Mouse (Mus musculus): Measurements from ENCODE around the gene Ccdc102a. TPM values are rescaled to one million over a fixed set of nuclear protein-coding genes. Genes with fewer than 3 reads are reported as not detected.
A peak's percentile ranks its signal among the peaks of the same experiment; 100 is the strongest.

The Ccdc102a gene
- polyA plus RNA-seq (2014; fragmentation: Nextera tagmentation; extraction: Ambion mirVana) = 38.0 and 39.2 TPM in 2 replicates

GRCm38 (mm10) chr8:94917851-94918495 is at the start of gene Ccdc102a:
Gene Ccdc102a (minus strand): TSS chr8:94918098.
- Histone ChIP-seq H3K4me1 (ENCODE audit: control insufficient read depth, insufficient read depth, low read length) (peaks cover 34% of the 10 kb centered on the region), H3K9ac (ENCODE audit: low read length) (peak within 1 kb of the TSS; percentile 94), H3K9me3 (ENCODE audit: control insufficient read depth, low read length) (no peaks in the 10 kb centered on the region), H3K4me2 (ENCODE audit: low read depth, severe bottlenecking) (peak within 1 kb of the TSS; percentile 47), H3K4me3 (ENCODE audit: low read depth, low read length) (peak within 1 kb of the TSS; percentile 84), H3K36me3 (ENCODE audit: control insufficient read depth, insufficient read depth, low read length) (no peaks in the 10 kb centered on the region; the same call in 1 of the 2 replicates), H3K27me3 (ENCODE audit: control insufficient read depth, insufficient read depth, low read length) (no peaks in the 10 kb centered on the region), H3K27ac (replicated peaks; ENCODE audit: low read depth, low read length) (peak within 1 kb of the TSS; percentile 81)
- ATAC-seq (ENCODE audit: insufficient number of reproducible peaks, low FRiP score, low TSS enrichment, low read depth) (peak; percentile 58), DNase-seq (ENCODE audit: low spot score) (peak; percentile 74)
- WGBS = 3% methylated on average over 43 of the region's 51 CpGs

- Histone ChIP-seq H3K27ac (replicated peaks; ENCODE audit: low read depth, low read length) (no peak overlapping the region), H3K9ac (ENCODE audit: low read length) (no peak overlapping the region), H3K4me2 (ENCODE audit: low read depth, severe bottlenecking) (no peak overlapping the region), H3K36me3 (ENCODE audit: control insufficient read depth, insufficient read depth, low read length) (no peaks in the 10 kb centered on the region), H3K9me3 (ENCODE audit: control insufficient read depth, low read length) (no peaks in the 10 kb centered on the region), H3K27me3 (ENCODE audit: control insufficient read depth, insufficient read depth, low read length) (no peaks in the 10 kb centered on the region), H3K4me3 (ENCODE audit: low read depth, low read length) (no peak overlapping the region), H3K4me1 (ENCODE audit: control insufficient read depth, insufficient read depth, low read length) (no peaks in the 10 kb centered on the region)
- WGBS = 88% methylated on average over 3 of the region's 3 CpGs
- no peak for DNase-seq (ENCODE audit: low spot score)
- ATAC-seq (ENCODE audit: insufficient number of reproducible peaks, low FRiP score, low TSS enrichment, low read depth) = no peak
These were observed 49.7 kb upstream of the Ccdc102a start for GRCm38 (mm10) chr8:94967554-94967953.

GRCm38 (mm10) chr8:94967071-94967470 is 49.2 kb upstream of the Ccdc102a start:
- 82% methylated on average over 4 of the region's 4 CpGs for WGBS
- ATAC-seq (ENCODE audit: insufficient number of reproducible peaks, low FRiP score, low TSS enrichment, low read depth) (no peak), DNase-seq (ENCODE audit: low spot score) (no peak)
- Histone ChIP-seq H3K27me3 (ENCODE audit: control insufficient read depth, insufficient read depth, low read length) (no peaks in the 10 kb centered on the region), H3K9me3 (ENCODE audit: control insufficient read depth, low read length) (no peaks in the 10 kb centered on the region), H3K4me3 (ENCODE audit: low read depth, low read length) (no peak overlapping the region), H3K9ac (ENCODE audit: low read length) (no peak overlapping the region), H3K4me1 (ENCODE audit: control insufficient read depth, insufficient read depth, low read length) (no peaks in the 10 kb centered on the region), H3K4me2 (ENCODE audit: low read depth, severe bottlenecking) (no peak overlapping the region), H3K36me3 (ENCODE audit: control insufficient read depth, insufficient read depth, low read length) (no peaks in the 10 kb centered on the region), H3K27ac (replicated peaks; ENCODE audit: low read depth, low read length) (no peak overlapping the region)

GRCm38 (mm10) chr8:94966578-94966977 is 48.7 kb upstream of the Ccdc102a start:
- no peak overlapping the region for H3K27ac ChIP-seq (replicated peaks; ENCODE audit: low read depth, low read length)
- no peaks in the 10 kb centered on the region for H3K27me3 ChIP-seq (ENCODE audit: control insufficient read depth, insufficient read depth, low read length)
- DNase-seq (ENCODE audit: low spot score) = peak; percentile 67
- no peak for ATAC-seq (ENCODE audit: insufficient number of reproducible peaks, low FRiP score, low TSS enrichment, low read depth)
- H3K36me3 ChIP-seq (ENCODE audit: control insufficient read depth, insufficient read depth, low read length) = no peaks in the 10 kb centered on the region
- H3K9me3 ChIP-seq (ENCODE audit: control insufficient read depth, low read length) = no peaks in the 10 kb centered on the region
- no peak overlapping the region for H3K4me2 ChIP-seq (ENCODE audit: low read depth, severe bottlenecking)
- H3K9ac ChIP-seq (ENCODE audit: low read length) = no peak overlapping the region
- H3K4me3 ChIP-seq (ENCODE audit: low read depth, low read length) = no peak overlapping the region
- 22% methylated on average over 7 of the region's 7 CpGs for WGBS
- H3K4me1 ChIP-seq (ENCODE audit: control insufficient read depth, insufficient read depth, low read length) = no peaks in the 10 kb centered on the region

GRCm38 (mm10) chr8:94964828-94965227 is 46.9 kb upstream of the Ccdc102a start:
- Histone ChIP-seq H3K4me2 (ENCODE audit: low read depth, severe bottlenecking) (no peak overlapping the region), H3K9me3 (ENCODE audit: control insufficient read depth, low read length) (no peaks in the 10 kb centered on the region), H3K4me3 (ENCODE audit: low read depth, low read length) (no peak overlapping the region), H3K36me3 (ENCODE audit: control insufficient read depth, insufficient read depth, low read length) (no peaks in the 10 kb centered on the region), H3K9ac (ENCODE audit: low read length) (no peak overlapping the region), H3K27ac (replicated peaks; ENCODE audit: low read depth, low read length) (no peak overlapping the region), H3K4me1 (ENCODE audit: control insufficient read depth, insufficient read depth, low read length) (no peaks in the 10 kb centered on the region), H3K27me3 (ENCODE audit: control insufficient read depth, insufficient read depth, low read length) (no peaks in the 10 kb centered on the region)
- no peak for ATAC-seq (ENCODE audit: insufficient number of reproducible peaks, low FRiP score, low TSS enrichment, low read depth)
- 65% methylated on average over 10 of the region's 10 CpGs for WGBS
- no peak for DNase-seq (ENCODE audit: low spot score)

GRCm38 (mm10) chr8:94962201-94962600 is 44.3 kb upstream of the Ccdc102a start:
- Histone ChIP-seq H3K4me1 (ENCODE audit: control insufficient read depth, insufficient read depth, low read length) (no peaks in the 10 kb centered on the region), H3K4me3 (ENCODE audit: low read depth, low read length) (no peak overlapping the region), H3K9me3 (ENCODE audit: control insufficient read depth, low read length) (no peaks in the 10 kb centered on the region), H3K4me2 (ENCODE audit: low read depth, severe bottlenecking) (no peak overlapping the region), H3K27me3 (ENCODE audit: control insufficient read depth, insufficient read depth, low read length) (no peaks in the 10 kb centered on the region), H3K36me3 (ENCODE audit: control insufficient read depth, insufficient read depth, low read length) (no peaks in the 10 kb centered on the region), H3K9ac (ENCODE audit: low read length) (no peak overlapping the region), H3K27ac (replicated peaks; ENCODE audit: low read depth, low read length) (no peak overlapping the region)
- DNase-seq (ENCODE audit: low spot score) = no peak
- ATAC-seq (ENCODE audit: insufficient number of reproducible peaks, low FRiP score, low TSS enrichment, low read depth) = no peak
- WGBS = 88% methylated on average over 1 of the region's 1 CpGs

GRCm38 (mm10) chr8:94956078-94956574 is 38.2 kb upstream of the Ccdc102a start:
- ATAC-seq (ENCODE audit: insufficient number of reproducible peaks, low FRiP score, low TSS enrichment, low read depth) (no peak), DNase-seq (ENCODE audit: low spot score) (no peak)
- Histone ChIP-seq H3K4me2 (ENCODE audit: low read depth, severe bottlenecking) (no peak overlapping the region), H3K27ac (replicated peaks; ENCODE audit: low read depth, low read length) (no peak overlapping the region), H3K9ac (ENCODE audit: low read length) (no peak overlapping the region), H3K9me3 (ENCODE audit: control insufficient read depth, low read length) (no peaks in the 10 kb centered on the region), H3K36me3 (ENCODE audit: control insufficient read depth, insufficient read depth, low read length) (no peaks in the 10 kb centered on the region), H3K4me1 (ENCODE audit: control insufficient read depth, insufficient read depth, low read length) (no peaks in the 10 kb centered on the region), H3K27me3 (ENCODE audit: control insufficient read depth, insufficient read depth, low read length) (no peaks in the 10 kb centered on the region), H3K4me3 (ENCODE audit: low read depth, low read length) (no peak overlapping the region)
- 76% methylated on average over 1 of the region's 1 CpGs for WGBS

- no peak overlapping the region for H3K4me3 ChIP-seq (ENCODE audit: low read depth, low read length)
These were observed 37.2 kb upstream of the Ccdc102a start for GRCm38 (mm10) chr8:94954921-94955758.

More at GRCm38 (mm10) chr8:94954921-94955758, 37.2 kb upstream of the Ccdc102a start:
- ATAC-seq (ENCODE audit: insufficient number of reproducible peaks, low FRiP score, low TSS enrichment, low read depth) (no peak), DNase-seq (ENCODE audit: low spot score) (peak; percentile 48)
- H3K4me2 ChIP-seq (ENCODE audit: low read depth, severe bottlenecking) = no peak overlapping the region
- H3K4me1 ChIP-seq (ENCODE audit: control insufficient read depth, insufficient read depth, low read length) = no peaks in the 10 kb centered on the region
- WGBS = 38% methylated on average over 9 of the region's 9 CpGs
- no peak overlapping the region for H3K9ac ChIP-seq (ENCODE audit: low read length)
- no peaks in the 10 kb centered on the region for H3K27me3 ChIP-seq (ENCODE audit: control insufficient read depth, insufficient read depth, low read length)
- no peaks in the 10 kb centered on the region for H3K9me3 ChIP-seq (ENCODE audit: control insufficient read depth, low read length)
- no peak overlapping the region for H3K27ac ChIP-seq (replicated peaks; ENCODE audit: low read depth, low read length)
- H3K36me3 ChIP-seq (ENCODE audit: control insufficient read depth, insufficient read depth, low read length) = no peaks in the 10 kb centered on the region
